ENCODE assay signal across 9 mouse cellular contexts in genomic region chr5:117509511-117510375, GRCm38 (mm10).
DNase-seq lines count a peak whose midpoint lies in the region; ATAC-seq and TF ChIP-seq lines count a peak whose summit lies in the region.
"Had no signal": no experiment of that assay in that cellular context is flagged by ENCODE, and none has a peak within 500 bp of the region (broad histone marks: within the 10 kb centered on the region; RNA-seq: fewer than 3 reads in every experiment).

No protein-coding gene starts in this region.

- no peak overlapping the region for H3K9ac ChIP-seq in liver, embryonic 14.5 days (replicated peaks)

- TF ChIP-seq EP300 in liver, embryonic 14.5 days (IDR thresholded peaks at IDR 0.05; ENCODE audit: low read depth), result no peak

- peak; percentile 44 to 76; a peak in 3 of 4 replicates for ATAC-seq in hematopoietic stem cell, adult 5-6 weeks (replicated peaks in 1 of 2; ENCODE audit: insufficient read depth in 1 of 2, low FRiP score in 2 of 2, low TSS enrichment in 1 of 2, low read depth in 1 of 2, poor library complexity in 2 of 2, severe bottlenecking in 2 of 2)
- no peak for ATAC-seq in liver, embryonic 14.5 days (ENCODE audit: insufficient read depth)

- H3K36me3 ChIP-seq in heart, embryonic 10.5 days, result no peaks in the 10 kb centered on the region
- no peaks in the 10 kb centered on the region for H3K36me3 ChIP-seq in E14TG2a.4 (ENCODE audit: insufficient read depth, low read length)
- H3K36me3 ChIP-seq in liver, embryonic 14.5 days (replicated peaks; ENCODE audit: control insufficient read depth, insufficient read depth, low read depth), result no peaks in the 10 kb centered on the region

- H3K4me2 ChIP-seq in liver, embryonic 14.5 days (ENCODE audit: low read depth), result no peak overlapping the region

- H3K4me1 ChIP-seq in heart, embryonic 10.5 days, result peaks cover 13% of the 10 kb centered on the region
- H3K4me1 ChIP-seq in E14TG2a.4 (replicated peaks; ENCODE audit: low read depth, low read length), result peaks cover 32% of the 10 kb centered on the region
- no peaks in the 10 kb centered on the region for H3K4me1 ChIP-seq in liver, embryonic 14.5 days (replicated peaks; ENCODE audit: control insufficient read depth in 2 of 2, insufficient read depth in 2 of 2, low read length in 1 of 2)

- H3K27ac ChIP-seq in heart, embryonic 10.5 days, result peak overlapping the region; percentile 22; the same call in 1 of the 2 replicates
- H3K27ac ChIP-seq in liver, embryonic 14.5 days, result no peak overlapping the region
- H3K27ac ChIP-seq: macrophage had no signal

- 44% methylated on average over 22 of the region's 22 CpGs for WGBS in heart, embryonic 10.5 days
- 37% methylated on average over 22 of the region's 22 CpGs for WGBS in liver, embryonic 14.5 days (ENCODE audit: insufficient replicate concordance)

- 0 out of 2 replicates have a peak overlapping the region, but pooled peaks have one; percentile 19 for H3K4me3 ChIP-seq in heart, embryonic 10.5 days
- H3K4me3 ChIP-seq in E14TG2a.4 (replicated peaks; ENCODE audit: low read length), result peak overlapping the region; percentile 50
- no peak overlapping the region for H3K4me3 ChIP-seq in liver, embryonic 14.5 days (ENCODE audit: insufficient read depth in 1 of 2, low read depth in 2 of 2, low read length in 2 of 2)

- no peaks in the 10 kb centered on the region for H3K9me3 ChIP-seq in heart, embryonic 10.5 days
- peaks cover 13% of the 10 kb centered on the region for H3K9me3 ChIP-seq in E14TG2a.4 (ENCODE audit: low read length)
- no peaks in the 10 kb centered on the region for H3K9me3 ChIP-seq in liver, embryonic 14.5 days (ENCODE audit: control insufficient read depth, low read length)

- intact Hi-C loops in heart, postnatal 25 days (cut with DNase I), result loop anchor here (2.0 kb wide), 1 partner anchor 423 kb away; no protein-coding TSS in a partner anchor
- intact Hi-C loops in gastrocnemius, postnatal 14 days (cut with DNase I; ENCODE audit: low total_unique reads), result loop anchor here (5.0 kb wide), 1 partner anchor 428 kb away; no protein-coding TSS in a partner anchor

- peak; percentile 78 for TF ChIP-seq CTCF in E14TG2a.4 (conservative IDR thresholded peaks at IDR 0.05; ENCODE audit: low read length)
- peak; percentile 62 for TF ChIP-seq CTCF in liver, embryonic 14.5 days (IDR thresholded peaks at IDR 0.05; ENCODE audit: low read depth)

- DNase-seq in heart, embryonic 10.5 days (ENCODE audit: low spot score), result no peak
- no peak for DNase-seq in heart, postnatal 25 days (ENCODE audit: low spot score)
- DNase-seq in embryo, embryonic 10.5 days (ENCODE audit: low spot score), result peak; percentile 84
- DNase-seq in liver, embryonic 14.5 days (ENCODE audit: low read depth in 3 of 3, low spot score in 3 of 3), result no peak
- DNase-seq in retina, postnatal 1 day, result peak; percentile 64
- no peak for DNase-seq in gastrocnemius, postnatal 14 days

- peaks cover 5% of the 10 kb centered on the region; the same call in 1 of the 2 replicates for H3K27me3 ChIP-seq in heart, embryonic 10.5 days (ENCODE audit: insufficient read depth, poor library complexity, severe bottlenecking)
- peaks cover 16% of the 10 kb centered on the region; the same call in 1 of the 2 replicates for H3K27me3 ChIP-seq in E14TG2a.4 (ENCODE audit: insufficient read depth, low read length)
- H3K27me3 ChIP-seq in liver, embryonic 14.5 days (ENCODE audit: control insufficient read depth, insufficient read depth, low read length), result no peaks in the 10 kb centered on the region

Comparison
In these comparisons a context has a peak if more than half of its experiments do, and no peak if none do; other contexts are left out.
1. DNase-seq: peak in embryo, embryonic 10.5 days (single experiment) and retina, postnatal 1 day (single experiment); none in heart, embryonic 10.5 days (single experiment), heart, postnatal 25 days (single experiment), liver, embryonic 14.5 days (0 of 3) and gastrocnemius, postnatal 14 days (single experiment).
2. H3K4me3 ChIP-seq: peak in heart, embryonic 10.5 days (single experiment) and E14TG2a.4 (single experiment); none in liver, embryonic 14.5 days (0 of 2).